Mouse (Mus musculus): ENCODE data around the gene Aqp3. TPM values are rescaled to one million over a fixed set of nuclear protein-coding genes. Genes with fewer than 3 reads are reported as not detected.

The Aqp3 gene
- polyA plus RNA-seq, 1 experiment: 3.4 TPM

DNA sequence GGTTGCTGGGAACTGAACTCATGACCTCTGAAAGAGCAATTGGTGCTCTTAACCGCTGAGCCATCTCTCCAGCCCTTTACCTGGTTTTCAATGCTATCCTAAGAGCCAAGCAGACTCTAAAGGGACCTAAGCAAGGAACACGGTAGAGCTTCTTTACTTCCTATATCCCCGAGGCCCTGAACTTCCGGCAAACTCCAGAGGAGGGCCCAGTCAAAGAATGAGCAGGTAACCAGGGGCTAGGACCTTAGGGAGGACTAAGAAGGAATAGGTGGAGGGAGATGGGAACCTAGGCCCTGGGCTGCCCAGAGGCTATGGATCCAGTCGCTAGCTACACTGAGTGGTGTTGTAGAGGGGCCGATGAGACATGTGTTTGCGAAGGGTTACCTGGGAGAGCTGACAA lies 46.2 kb downstream of the Aqp3 start:
- H3K4me1 ChIP-seq (ENCODE audit: control insufficient read depth, insufficient read depth, insufficient read length): no peaks in the 10 kb centered on the region
- TF ChIP-seq CTCF (IDR thresholded peaks at IDR 0.05; ENCODE audit: extremely low read depth, insufficient read depth, insufficient read length, insufficient replicate concordance) (no peak), POLR2A (IDR thresholded peaks at IDR 0.05; ENCODE audit: low read depth, low read length) (no peak)
- WGBS: 93% methylated on average over 7 of the region's 7 CpGs

DNA sequence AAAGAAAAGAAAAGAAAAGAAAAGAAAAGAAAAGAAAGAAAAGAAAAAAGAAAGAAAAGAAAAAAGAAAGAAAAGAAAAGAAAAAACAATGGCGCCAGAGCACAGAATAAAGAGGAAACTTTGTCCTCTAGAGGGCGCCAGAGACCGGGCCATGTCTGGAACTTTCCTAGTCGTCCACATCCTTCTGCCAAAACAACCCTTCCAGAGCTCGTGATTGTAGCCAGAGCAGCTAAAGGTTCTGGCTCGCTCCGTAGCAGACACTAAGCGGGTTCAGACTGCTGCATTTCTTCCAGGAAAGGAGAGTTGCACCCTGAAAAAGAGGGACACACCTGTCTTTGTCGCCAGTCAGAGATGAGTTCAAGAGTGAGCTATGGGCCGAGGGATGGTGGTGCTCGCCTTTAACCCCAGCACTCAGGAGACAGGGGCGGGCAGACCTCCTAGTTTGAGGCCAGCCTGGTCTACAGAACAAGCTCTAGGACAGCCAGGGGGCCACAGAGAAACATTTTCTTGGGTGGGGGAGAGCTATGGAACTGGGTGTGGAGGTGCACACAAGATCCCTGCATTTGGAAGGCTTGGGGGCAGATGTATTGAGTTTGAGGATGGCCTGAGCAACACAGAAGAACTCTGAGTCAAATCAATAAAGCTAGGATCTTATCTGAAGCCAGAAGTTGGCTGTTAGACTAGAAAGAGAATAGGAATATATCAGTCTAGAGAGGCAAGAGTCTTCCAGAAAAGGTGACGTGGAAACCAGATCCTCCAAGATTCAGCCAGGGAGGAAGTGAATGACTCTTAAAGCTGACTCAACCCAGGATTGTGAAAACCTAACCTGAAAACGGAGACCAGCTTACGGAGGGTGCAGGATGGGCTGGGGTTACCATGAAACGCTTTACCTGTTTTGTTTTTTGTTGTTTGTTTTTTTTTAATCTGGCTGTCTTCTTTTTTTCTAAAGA lies 47.0 kb downstream of the Aqp3 start:
- 39% methylated on average over 16 of the region's 16 CpGs for WGBS
- H3K27ac ChIP-seq (ENCODE audit: insufficient read depth, low read length): no peak overlapping the region
- H3K4me1 ChIP-seq (ENCODE audit: control insufficient read depth, insufficient read depth, insufficient read length): no peaks in the 10 kb centered on the region
- no peak for TF ChIP-seq POLR2A (IDR thresholded peaks at IDR 0.05; ENCODE audit: low read depth, low read length)
- TF ChIP-seq CTCF (IDR thresholded peaks at IDR 0.05; ENCODE audit: extremely low read depth, insufficient read depth, insufficient read length, insufficient replicate concordance): peak; percentile 76; the same call in 1 of the 2 replicates
- H3K27me3 ChIP-seq (ENCODE audit: control insufficient read depth, insufficient read depth, low read length): no peaks in the 10 kb centered on the region
- DNase-seq (ENCODE audit: low read depth in 1 of 2, low spot score in 2 of 2): peak; percentile 32 to 67
- no peak overlapping the region for H3K4me3 ChIP-seq (ENCODE audit: extremely low read depth, insufficient read depth, insufficient read length)
- H3K36me3 ChIP-seq (ENCODE audit: control insufficient read depth, insufficient read depth, low read length): no peaks in the 10 kb centered on the region

More for the DNA sequence above, 46.2 kb downstream of the Aqp3 start:
- no peak for DNase-seq (ENCODE audit: low read depth in 1 of 2, low spot score in 2 of 2)
- Histone ChIP-seq H3K27me3 (ENCODE audit: control insufficient read depth, insufficient read depth, low read length) (no peaks in the 10 kb centered on the region), H3K36me3 (ENCODE audit: control insufficient read depth, insufficient read depth, low read length) (no peaks in the 10 kb centered on the region), H3K4me3 (ENCODE audit: extremely low read depth, insufficient read depth, insufficient read length) (no peak overlapping the region), H3K27ac (ENCODE audit: insufficient read depth, low read length) (no peak overlapping the region)

DNA sequence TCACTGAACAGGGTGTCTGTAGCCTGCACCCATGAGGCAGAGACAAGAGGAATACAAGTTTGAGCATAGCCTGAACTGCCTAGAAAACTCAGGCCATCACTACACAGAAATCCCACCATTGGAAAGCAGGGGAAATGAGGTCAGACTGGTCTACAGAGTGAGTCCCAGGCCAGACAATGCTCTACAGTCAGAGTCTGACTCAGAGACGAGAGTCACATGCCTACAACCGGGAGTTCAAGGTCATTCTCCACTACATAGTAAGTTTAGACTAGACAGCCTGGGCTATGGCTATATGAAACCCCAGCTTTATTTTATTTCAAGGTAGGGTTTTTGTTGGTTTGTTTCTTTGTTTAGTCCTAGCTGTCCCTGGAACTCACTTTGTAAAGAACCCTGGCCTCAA lies 49.1 kb downstream of the Aqp3 start:
- Histone ChIP-seq H3K4me3 (ENCODE audit: extremely low read depth, insufficient read depth, insufficient read length) (no peak overlapping the region), H3K36me3 (ENCODE audit: control insufficient read depth, insufficient read depth, low read length) (no peaks in the 10 kb centered on the region), H3K4me1 (ENCODE audit: control insufficient read depth, insufficient read depth, insufficient read length) (no peaks in the 10 kb centered on the region), H3K27ac (ENCODE audit: insufficient read depth, low read length) (no peak overlapping the region), H3K27me3 (ENCODE audit: control insufficient read depth, insufficient read depth, low read length) (no peaks in the 10 kb centered on the region)
- TF ChIP-seq POLR2A (IDR thresholded peaks at IDR 0.05; ENCODE audit: low read depth, low read length) (no peak), CTCF (IDR thresholded peaks at IDR 0.05; ENCODE audit: extremely low read depth, insufficient read depth, insufficient read length, insufficient replicate concordance) (no peak)
- no peak for DNase-seq (ENCODE audit: low read depth in 1 of 2, low spot score in 2 of 2)
- WGBS: 76% methylated on average over 2 of the region's 2 CpGs

DNA sequence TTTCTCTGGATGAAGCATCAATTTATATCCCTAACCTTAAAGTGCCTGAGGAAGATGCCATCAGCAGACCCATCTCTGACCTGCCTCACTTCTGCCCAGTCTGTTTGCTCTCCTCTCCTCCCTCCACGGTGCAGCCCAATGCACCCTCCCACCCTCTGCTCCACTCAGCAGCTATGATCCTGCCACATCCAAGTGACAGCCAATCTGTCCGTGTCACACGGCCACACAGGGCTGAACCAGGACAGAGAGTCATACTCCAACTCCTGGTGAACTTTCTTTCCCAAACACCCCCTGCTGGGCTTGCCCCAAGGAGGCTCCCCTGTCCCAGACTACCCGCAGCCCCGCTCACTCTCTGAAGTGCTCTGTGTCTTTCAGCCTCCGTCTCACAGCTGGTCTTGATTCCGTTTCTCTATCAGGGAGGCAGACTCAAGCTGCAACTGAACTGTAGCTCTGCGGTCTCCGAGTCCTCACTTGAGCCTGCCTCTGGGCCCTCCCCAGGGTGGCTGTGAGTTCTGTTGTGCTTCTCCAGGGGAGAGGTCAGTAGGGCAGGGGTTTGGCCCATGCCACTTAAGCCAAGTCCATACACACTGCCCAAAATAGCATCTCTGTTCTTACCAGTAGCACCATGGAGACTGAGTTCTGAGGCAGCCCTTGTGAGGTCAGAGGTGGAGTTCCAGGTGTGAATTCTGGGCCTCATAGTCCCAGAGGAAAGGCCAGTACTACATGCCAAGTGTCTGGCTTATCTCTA lies 50.3 kb downstream of the Aqp3 start, which contains the start of gene Aqp7:
Gene Aqp7, minus strand, starts transcription at position 616 of the 748 bp plus-strand sequence.
- Histone ChIP-seq H3K36me3 (ENCODE audit: control insufficient read depth, insufficient read depth, low read length) (no peaks in the 10 kb centered on the region), H3K27ac (ENCODE audit: insufficient read depth, low read length) (no peak within 1 kb of the TSS), H3K4me1 (ENCODE audit: control insufficient read depth, insufficient read depth, insufficient read length) (no peaks in the 10 kb centered on the region), H3K4me3 (ENCODE audit: extremely low read depth, insufficient read depth, insufficient read length) (no peak within 1 kb of the TSS), H3K27me3 (ENCODE audit: control insufficient read depth, insufficient read depth, low read length) (no peaks in the 10 kb centered on the region)
- DNase-seq (ENCODE audit: low read depth in 1 of 2, low spot score in 2 of 2): no peak
- TF ChIP-seq CTCF (IDR thresholded peaks at IDR 0.05; ENCODE audit: extremely low read depth, insufficient read depth, insufficient read length, insufficient replicate concordance): no peak
- 77% methylated on average over 9 of the region's 9 CpGs for WGBS

DNA sequence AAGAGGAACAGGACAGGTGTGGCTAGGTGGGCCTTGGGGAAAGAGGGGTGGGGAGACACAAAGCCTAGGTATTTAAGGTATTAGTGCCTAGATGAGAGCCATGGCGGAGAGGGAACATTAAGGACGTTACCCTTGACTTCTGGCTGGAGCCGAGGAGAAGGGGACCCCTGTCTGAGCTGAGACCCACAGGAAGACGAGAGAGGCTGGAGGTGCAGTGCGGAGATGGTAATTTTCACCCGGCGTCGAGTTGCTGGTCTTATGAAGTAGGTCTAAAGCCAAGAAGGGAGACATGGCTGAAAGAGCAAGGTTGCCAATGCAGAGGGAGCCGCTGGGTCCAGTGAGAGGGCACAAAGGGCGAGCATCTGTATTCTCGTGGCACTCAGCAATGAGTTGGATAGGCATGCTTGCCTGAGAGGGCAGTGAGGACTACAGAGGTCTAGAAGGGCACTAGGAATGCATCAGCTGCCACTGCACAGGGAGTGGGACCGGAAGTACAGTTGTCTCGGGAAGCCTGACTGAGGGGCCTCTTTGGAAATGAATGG lies 51.7 kb downstream of the Aqp3 start:
- Histone ChIP-seq H3K27me3 (ENCODE audit: control insufficient read depth, insufficient read depth, low read length) (no peaks in the 10 kb centered on the region), H3K36me3 (ENCODE audit: control insufficient read depth, insufficient read depth, low read length) (no peaks in the 10 kb centered on the region), H3K4me1 (ENCODE audit: control insufficient read depth, insufficient read depth, insufficient read length) (no peaks in the 10 kb centered on the region), H3K27ac (ENCODE audit: insufficient read depth, low read length) (no peak overlapping the region), H3K4me3 (ENCODE audit: extremely low read depth, insufficient read depth, insufficient read length) (no peak overlapping the region)
- 85% methylated on average over 13 of the region's 13 CpGs for WGBS
- DNase-seq (ENCODE audit: low read depth in 1 of 2, low spot score in 2 of 2): no peak
- TF ChIP-seq CTCF (IDR thresholded peaks at IDR 0.05; ENCODE audit: extremely low read depth, insufficient read depth, insufficient read length, insufficient replicate concordance) (no peak), POLR2A (IDR thresholded peaks at IDR 0.05; ENCODE audit: low read depth, low read length) (no peak)

DNA sequence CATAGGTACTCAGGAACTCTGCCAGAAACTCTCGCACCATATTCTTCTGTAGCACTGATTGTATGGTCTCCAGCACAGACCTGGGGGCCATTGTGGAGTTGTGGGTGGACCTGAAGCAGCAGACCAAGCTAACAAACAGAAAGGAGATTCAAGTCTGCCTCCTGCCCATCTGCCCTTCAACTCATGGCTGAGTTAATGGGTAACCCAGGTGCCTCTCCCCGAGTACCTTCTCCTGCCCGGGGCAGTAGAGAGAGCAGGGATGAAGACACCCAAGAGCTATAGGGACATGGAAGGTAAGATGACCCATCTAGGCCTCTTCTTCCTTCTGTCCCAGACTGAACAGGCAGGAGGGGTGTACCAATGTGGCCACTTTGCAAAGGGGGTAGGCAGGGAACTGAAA lies 52.7 kb downstream of the Aqp3 start:
- Histone ChIP-seq H3K4me1 (ENCODE audit: control insufficient read depth, insufficient read depth, insufficient read length) (no peaks in the 10 kb centered on the region), H3K36me3 (ENCODE audit: control insufficient read depth, insufficient read depth, low read length) (no peaks in the 10 kb centered on the region), H3K27me3 (ENCODE audit: control insufficient read depth, insufficient read depth, low read length) (no peaks in the 10 kb centered on the region), H3K27ac (ENCODE audit: insufficient read depth, low read length) (no peak overlapping the region), H3K4me3 (ENCODE audit: extremely low read depth, insufficient read depth, insufficient read length) (no peak overlapping the region)
- WGBS: 93% methylated on average over 3 of the region's 3 CpGs
- TF ChIP-seq CTCF (IDR thresholded peaks at IDR 0.05; ENCODE audit: extremely low read depth, insufficient read depth, insufficient read length, insufficient replicate concordance) (no peak), POLR2A (IDR thresholded peaks at IDR 0.05; ENCODE audit: low read depth, low read length) (no peak)
- DNase-seq (ENCODE audit: low read depth in 1 of 2, low spot score in 2 of 2): no peak

Data from spleen, adult 2 months (tissue).